24 mouse cellular contexts compared by ENCODE assay signal in the genomic region with DNA sequence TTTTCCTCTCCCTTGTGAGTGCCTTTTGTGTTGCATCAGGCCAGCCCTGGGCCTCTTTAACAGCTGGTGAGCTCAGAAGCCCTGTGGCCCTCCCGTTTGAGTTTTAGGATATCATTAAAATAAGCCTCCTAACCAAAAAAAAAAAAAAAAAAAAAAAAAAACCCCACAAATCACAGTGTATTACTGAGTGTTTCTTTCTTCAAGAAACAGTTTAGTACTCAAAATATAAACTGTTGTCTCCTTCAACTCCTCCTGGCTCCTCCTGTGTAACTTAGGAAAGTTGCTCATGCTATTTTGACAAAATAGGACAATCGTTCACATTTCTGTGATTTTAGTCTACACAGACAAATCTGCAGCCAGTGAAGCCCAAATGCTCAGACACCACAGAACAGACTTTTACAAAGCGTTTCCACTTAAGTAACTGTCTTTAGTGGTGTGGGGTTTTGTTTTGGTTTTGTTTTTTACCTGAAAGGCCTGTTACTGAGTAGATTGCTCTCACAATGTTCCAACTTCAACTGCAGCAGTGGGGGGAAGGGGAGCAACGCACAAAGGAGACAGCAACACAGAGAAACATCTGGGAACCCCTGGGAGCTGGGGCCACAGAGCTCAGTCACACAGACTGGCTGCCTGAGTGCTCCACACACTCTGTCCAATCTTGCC. TPM values are rescaled to one million over a fixed set of nuclear protein-coding genes. Genes with fewer than 3 reads are reported as not detected.
A peak's percentile ranks its signal among the peaks of the same experiment; 100 is the strongest.
DNase-seq lines count a peak whose midpoint lies in the region; ATAC-seq and TF ChIP-seq lines count a peak whose summit lies in the region.
"Had no signal": no experiment of that assay in that cellular context is flagged by ENCODE, and none has a peak within 500 bp of the region (broad histone marks: within the 10 kb centered on the region; RNA-seq: fewer than 3 reads in every experiment).

No protein-coding gene starts in this region.

- peaks cover 21% of the 10 kb centered on the region for H3K4me1 ChIP-seq in heart, embryonic 10.5 days
- H3K4me1 ChIP-seq in midbrain, embryonic 14.5 days (ENCODE audit: control insufficient read depth, insufficient read depth, low read length), result no peaks in the 10 kb centered on the region
- H3K4me1 ChIP-seq in midbrain, embryonic 11.5 days (ENCODE audit: control insufficient read depth, insufficient read depth, low read length), result no peaks in the 10 kb centered on the region
- peaks cover 8 to 20% of the 10 kb centered on the region in 2 experiments for H3K4me1 ChIP-seq in MEL (ENCODE audit: control insufficient read depth in 1 of 2, insufficient read depth in 2 of 2, low read length in 2 of 2)
- 0 out of 2 replicates have a peak, but pooled peaks cover 3% of the 10 kb centered on the region for H3K4me1 ChIP-seq in neural tube, embryonic 15.5 days
- H3K4me1 ChIP-seq: limb, embryonic 13.5 days; neural tube, embryonic 12.5 days had no signal

- DNase-seq in heart, embryonic 10.5 days (ENCODE audit: low spot score), result no peak
- DNase-seq in heart, postnatal 14 days, result no peak
- DNase-seq in midbrain, embryonic 14.5 days, result no peak
- no peak for DNase-seq in midbrain, embryonic 11.5 days (ENCODE audit: low spot score, missing footprints)
- no peak for DNase-seq in MEL (ENCODE audit: low read depth, low spot score)
- DNase-seq in naive thymus-derived CD4-positive, alpha-beta T cell, adult 2 months (ENCODE audit: low read depth), result peak; percentile 55
- DNase-seq in kidney, postnatal 10 days, result no peak
- DNase-seq: adrenal gland, postnatal 14 days; cerebellum, adult 11 months; cerebellum, postnatal 25 days; gastrocnemius, postnatal 14 days; heart, adult 18-20 months; kidney, postnatal 4 days; liver, embryonic 13.5 days; lung, embryonic 14.5 days; lung, postnatal 36 days; thymus, postnatal 4 days had no signal

- H3K4me3 ChIP-seq in heart, embryonic 10.5 days, result no peak overlapping the region
- H3K4me3 ChIP-seq in midbrain, embryonic 14.5 days (replicated peaks; ENCODE audit: low read depth, low read length), result no peak overlapping the region
- H3K4me3 ChIP-seq in midbrain, embryonic 11.5 days (ENCODE audit: low read depth, low read length), result no peak overlapping the region
- no peak overlapping the region for H3K4me3 ChIP-seq in MEL (ENCODE audit: control insufficient read depth in 1 of 2, insufficient read depth in 1 of 2, low read depth in 2 of 2, low read length in 2 of 2)
- no peak overlapping the region for H3K4me3 ChIP-seq in neural tube, embryonic 15.5 days (replicated peaks)
- H3K4me3 ChIP-seq: hindbrain, embryonic 12.5 days; limb, embryonic 13.5 days; liver, embryonic 13.5 days; neural tube, embryonic 12.5 days had no signal

- TF ChIP-seq CTCF in MEL (IDR thresholded peaks at IDR 0.05 in 2 of 3, conservative IDR thresholded peaks at IDR 0.05 in 1 of 3; ENCODE audit: control insufficient read depth in 1 of 3, insufficient read depth in 1 of 3, low read depth in 2 of 3, low read length in 3 of 3, poor library complexity in 1 of 3, severe bottlenecking in 1 of 3), result no peak

- H3K9me3 ChIP-seq in heart, embryonic 10.5 days, result no peaks in the 10 kb centered on the region
- H3K9me3 ChIP-seq in midbrain, embryonic 14.5 days (ENCODE audit: control insufficient read depth, low read length), result no peaks in the 10 kb centered on the region
- H3K9me3 ChIP-seq in midbrain, embryonic 11.5 days (ENCODE audit: control insufficient read depth, low read length), result no peaks in the 10 kb centered on the region
- no peaks in the 10 kb centered on the region for H3K9me3 ChIP-seq in MEL (replicated peaks; ENCODE audit: insufficient read depth, low read length)
- H3K9me3 ChIP-seq in neural tube, embryonic 15.5 days (replicated peaks), result no peaks in the 10 kb centered on the region
- H3K9me3 ChIP-seq: hindbrain, embryonic 12.5 days; limb, embryonic 13.5 days; liver, embryonic 13.5 days; neural tube, embryonic 12.5 days had no signal

- no peak for TF ChIP-seq EP300 in MEL (IDR thresholded peaks at IDR 0.05; ENCODE audit: low read depth in 1 of 2, low read length in 2 of 2)

- no peak overlapping the region for H3K4me2 ChIP-seq in midbrain, embryonic 14.5 days (ENCODE audit: low read length)
- H3K4me2 ChIP-seq in midbrain, embryonic 11.5 days, result no peak overlapping the region
- no peak overlapping the region for H3K4me2 ChIP-seq in neural tube, embryonic 15.5 days
- H3K4me2 ChIP-seq: hindbrain, embryonic 12.5 days; limb, embryonic 13.5 days; liver, embryonic 13.5 days; lung, embryonic 14.5 days; neural tube, embryonic 12.5 days had no signal

- H3K27ac ChIP-seq in heart, embryonic 10.5 days, result 0 out of 2 replicates have a peak overlapping the region, but pooled peaks have one; percentile 3
- H3K27ac ChIP-seq in midbrain, embryonic 14.5 days (replicated peaks; ENCODE audit: low read depth, low read length), result 0 out of 2 replicates have a peak overlapping the region, but pooled peaks have one; percentile 13
- H3K27ac ChIP-seq in midbrain, embryonic 11.5 days (ENCODE audit: low read depth, low read length), result no peak overlapping the region
- no peak overlapping the region for H3K27ac ChIP-seq in MEL (ENCODE audit: control insufficient read depth, low read depth, low read length)
- H3K27ac ChIP-seq in neural tube, embryonic 15.5 days (replicated peaks), result no peak overlapping the region; the same call in 1 of the 2 replicates
- H3K27ac ChIP-seq: hindbrain, embryonic 12.5 days; limb, embryonic 13.5 days; liver, embryonic 13.5 days; neural tube, embryonic 12.5 days; stomach, postnatal 0 days had no signal

- TF ChIP-seq POLR2A in MEL (IDR thresholded peaks at IDR 0.05; ENCODE audit: control insufficient read depth in 1 of 2, insufficient read depth in 1 of 2, low read depth in 1 of 2, low read length in 2 of 2, poor library complexity in 1 of 2), result no peak

- 86% methylated on average over 4 of the region's 4 CpGs for WGBS in heart, embryonic 10.5 days
- WGBS in midbrain, embryonic 14.5 days, result 80% methylated on average over 4 of the region's 4 CpGs
- WGBS in midbrain, embryonic 11.5 days, result 82% methylated on average over 4 of the region's 4 CpGs
- WGBS in neural tube, embryonic 15.5 days, result 62% methylated on average over 4 of the region's 4 CpGs

- intact Hi-C loops in heart, postnatal 14 days (cut with DNase I), result no loop called here

- H3K27me3 ChIP-seq in heart, embryonic 10.5 days (ENCODE audit: insufficient read depth, poor library complexity, severe bottlenecking), result no peaks in the 10 kb centered on the region
- H3K27me3 ChIP-seq in midbrain, embryonic 14.5 days (ENCODE audit: control insufficient read depth, insufficient read depth, low read length), result no peaks in the 10 kb centered on the region
- no peaks in the 10 kb centered on the region for H3K27me3 ChIP-seq in midbrain, embryonic 11.5 days (ENCODE audit: control insufficient read depth, insufficient read depth, low read length)
- no peaks in the 10 kb centered on the region for H3K27me3 ChIP-seq in MEL (ENCODE audit: control insufficient read depth in 1 of 2, insufficient read depth in 2 of 2, low read length in 2 of 2)
- no peaks in the 10 kb centered on the region for H3K27me3 ChIP-seq in neural tube, embryonic 15.5 days (replicated peaks)
- H3K27me3 ChIP-seq: hindbrain, embryonic 12.5 days; limb, embryonic 13.5 days; liver, embryonic 13.5 days; neural tube, embryonic 12.5 days had no signal

- H3K9ac ChIP-seq in midbrain, embryonic 14.5 days (replicated peaks; ENCODE audit: low read length), result no peak overlapping the region
- no peak overlapping the region for H3K9ac ChIP-seq in midbrain, embryonic 11.5 days (ENCODE audit: low read length)
- H3K9ac ChIP-seq in MEL (ENCODE audit: control insufficient read depth, low read depth, low read length, poor library complexity, severe bottlenecking), result no peak overlapping the region
- H3K9ac ChIP-seq in neural tube, embryonic 15.5 days (replicated peaks), result no peak overlapping the region
- H3K9ac ChIP-seq: hindbrain, embryonic 12.5 days; limb, embryonic 13.5 days; liver, embryonic 13.5 days; lung, embryonic 14.5 days; neural tube, embryonic 12.5 days had no signal

- TF ChIP-seq RAD21 in MEL (IDR thresholded peaks at IDR 0.05; ENCODE audit: low read depth, low read length), result no peak

- H3K79me2 ChIP-seq in MEL (ENCODE audit: control insufficient read depth, insufficient read depth, low read length, poor library complexity), result peaks cover 87% of the 10 kb centered on the region

- ATAC-seq in midbrain, embryonic 14.5 days (ENCODE audit: low FRiP score, low TSS enrichment), result no peak
- no peak for ATAC-seq in midbrain, embryonic 11.5 days (ENCODE audit: low FRiP score)
- no peak for ATAC-seq in neural tube, embryonic 15.5 days (ENCODE audit: low FRiP score)
- ATAC-seq: forebrain, embryonic 14.5 days; intestine, embryonic 16.5 days had no signal

- peaks cover 20% of the 10 kb centered on the region for H3K36me3 ChIP-seq in heart, embryonic 10.5 days
- no peaks in the 10 kb centered on the region for H3K36me3 ChIP-seq in midbrain, embryonic 14.5 days (ENCODE audit: control insufficient read depth, insufficient read depth, low read length)
- no peaks in the 10 kb centered on the region for H3K36me3 ChIP-seq in midbrain, embryonic 11.5 days (ENCODE audit: control insufficient read depth, insufficient read depth, low read length)
- H3K36me3 ChIP-seq in MEL (ENCODE audit: control insufficient read depth in 1 of 2, insufficient read depth in 2 of 2, low read length in 2 of 2), result peaks cover 24 to 35% of the 10 kb centered on the region in 2 experiments
- H3K36me3 ChIP-seq in neural tube, embryonic 15.5 days, result 0 out of 2 replicates have a peak, but pooled peaks cover 3% of the 10 kb centered on the region
- H3K36me3 ChIP-seq: neural tube, embryonic 12.5 days had no signal

RNA-seq across cellular contexts. Expression of a gene that starts 35.7 kb away (rescaled TPM):
- polyA plus RNA-seq in heart, embryonic 10.5 days (2016; fragmentation: Nextera tagmentation; extraction: Ambion mirVana), result 33.5 and 45.5 TPM in 2 replicates
- 10 to 100 TPM; 42.2 to 43.0 TPM for total RNA-seq in heart, postnatal 14 days (2021)
- 35.8 and 39.8 TPM in 2 replicates for polyA plus RNA-seq in midbrain, embryonic 14.5 days (2014; fragmentation: Nextera tagmentation; extraction: Ambion mirVana)
- 20.3 and 24.0 TPM in 2 replicates for polyA plus RNA-seq in midbrain, embryonic 11.5 days (2014; fragmentation: Nextera tagmentation; extraction: Ambion mirVana)
- 30.0 and 35.3 TPM in 2 replicates for total RNA-seq in MEL (2012; rRNA removed)
- 10 to 100 TPM in 1 of 2 experiments, not detected in 1; 43.1 TPM for polyA plus RNA-seq in MEL (2012; ENCODE audit: insufficient read depth in 1 of 2, insufficient read length in 2 of 2, low read depth in 1 of 2, low replicate concordance in 2 of 2, missing spikeins in 1 of 2)
- 49.0 and 52.8 TPM in 2 replicates for polyA plus RNA-seq in neural tube, embryonic 15.5 days (2015; fragmentation: Nextera tagmentation; extraction: Ambion mirVana)

RNA-seq across cellular contexts. Expression of a gene that starts 44.6 kb away (rescaled TPM):
- polyA plus RNA-seq in heart, embryonic 10.5 days (2016; fragmentation: Nextera tagmentation; extraction: Ambion mirVana), result 78.4 and 107 TPM in 2 replicates
- 100 to 1,000 TPM; 113 to 120 TPM for total RNA-seq in heart, postnatal 14 days (2021)
- 113 and 135 TPM in 2 replicates for polyA plus RNA-seq in midbrain, embryonic 14.5 days (2014; fragmentation: Nextera tagmentation; extraction: Ambion mirVana)
- 74.3 and 77.7 TPM in 2 replicates for polyA plus RNA-seq in midbrain, embryonic 11.5 days (2014; fragmentation: Nextera tagmentation; extraction: Ambion mirVana)
- total RNA-seq in MEL (2012; rRNA removed), result 75.3 and 93.2 TPM in 2 replicates
- polyA plus RNA-seq in MEL (2012; ENCODE audit: insufficient read depth in 1 of 2, insufficient read length in 2 of 2, low read depth in 1 of 2, low replicate concordance in 2 of 2, missing spikeins in 1 of 2), result 100 to 1,000 TPM in 1 of 2 experiments, not detected in 1; 261 TPM
- polyA plus RNA-seq in neural tube, embryonic 15.5 days (2015; fragmentation: Nextera tagmentation; extraction: Ambion mirVana), result 192 and 194 TPM in 2 replicates

RNA-seq across cellular contexts. Expression of a gene that starts 51.0 kb away (rescaled TPM):
- polyA plus RNA-seq in heart, embryonic 10.5 days (2016; fragmentation: Nextera tagmentation; extraction: Ambion mirVana), result 19.6 and 22.7 TPM in 2 replicates
- 10 to 100 TPM; 41.0 to 46.6 TPM for total RNA-seq in heart, postnatal 14 days (2021)
- 9.7 and 11.4 TPM in 2 replicates for polyA plus RNA-seq in midbrain, embryonic 14.5 days (2014; fragmentation: Nextera tagmentation; extraction: Ambion mirVana)
- polyA plus RNA-seq in midbrain, embryonic 11.5 days (2014; fragmentation: Nextera tagmentation; extraction: Ambion mirVana), result 14.0 and 16.4 TPM in 2 replicates
- 42.0 and 52.0 TPM in 2 replicates for total RNA-seq in MEL (2012; rRNA removed)
- 10 to 100 TPM in 1 of 2 experiments, not detected in 1; 62.9 TPM for polyA plus RNA-seq in MEL (2012; ENCODE audit: insufficient read depth in 1 of 2, insufficient read length in 2 of 2, low read depth in 1 of 2, low replicate concordance in 2 of 2, missing spikeins in 1 of 2)
- polyA plus RNA-seq in neural tube, embryonic 15.5 days (2015; fragmentation: Nextera tagmentation; extraction: Ambion mirVana), result 11.5 and 19.4 TPM in 2 replicates

RNA-seq across cellular contexts. Expression of a gene that starts 60.0 kb away (rescaled TPM):
- 25.4 and 25.7 TPM in 2 replicates for polyA plus RNA-seq in heart, embryonic 10.5 days (2016; fragmentation: Nextera tagmentation; extraction: Ambion mirVana)
- 10 to 100 TPM; 17.8 to 19.0 TPM for total RNA-seq in heart, postnatal 14 days (2021)
- 29.3 and 34.3 TPM in 2 replicates for polyA plus RNA-seq in midbrain, embryonic 14.5 days (2014; fragmentation: Nextera tagmentation; extraction: Ambion mirVana)
- polyA plus RNA-seq in midbrain, embryonic 11.5 days (2014; fragmentation: Nextera tagmentation; extraction: Ambion mirVana), result 18.7 and 25.1 TPM in 2 replicates
- 24.0 and 28.6 TPM in 2 replicates for total RNA-seq in MEL (2012; rRNA removed)
- 10 to 100 TPM in 1 of 2 experiments, not detected in 1; 59.9 TPM for polyA plus RNA-seq in MEL (2012; ENCODE audit: insufficient read depth in 1 of 2, insufficient read length in 2 of 2, low read depth in 1 of 2, low replicate concordance in 2 of 2, missing spikeins in 1 of 2)
- polyA plus RNA-seq in neural tube, embryonic 15.5 days (2015; fragmentation: Nextera tagmentation; extraction: Ambion mirVana), result 34.6 and 35.0 TPM in 2 replicates

Comparison
In these comparisons a context has a peak if more than half of its experiments do, and no peak if none do; other contexts are left out.
1. H3K27ac ChIP-seq: peak in heart, embryonic 10.5 days (single experiment) and midbrain, embryonic 14.5 days (single experiment); none in midbrain, embryonic 11.5 days (single experiment), MEL (single experiment) and neural tube, embryonic 15.5 days (single experiment).